Mouse (Mus musculus) embryonic fibroblast, embryonic 13.5 days (primary cell): Measurements from ENCODE around the gene Tcte1.

Source experiments
- CTCF ChIP-seq: IDR thresholded peaks from 2 replicates; pipeline ENCODE4 v1.5.1; 2011; ENCODE audit warnings: mild to moderate bottlenecking, control low read depth, low read length, moderate library complexity, borderline replicate concordance; ENCODE audit not compliant: insufficient read depth
- POLR2A ChIP-seq: IDR thresholded peaks from 2 replicates; pipeline ENCODE4 v1.6.1; 2011; ENCODE audit warnings: low read depth, mild to moderate bottlenecking, control low read depth, low read length, moderate library complexity

GRCm38 (mm10) chr17:45557246-45557824 lies 34.1 kb downstream of the Tcte1 start:
- TF ChIP-seq CTCF = no peak
- TF ChIP-seq POLR2A = no peak
